Mouse (Mus musculus): ENCODE results near the gene Gabra2. TPM values are rescaled to one million over a fixed set of nuclear protein-coding genes. Genes with fewer than 3 reads are reported as not detected.

Gene Gabra2
- not detected for polyA plus RNA-seq (2017; shearing (Covaris generic))

DNA sequence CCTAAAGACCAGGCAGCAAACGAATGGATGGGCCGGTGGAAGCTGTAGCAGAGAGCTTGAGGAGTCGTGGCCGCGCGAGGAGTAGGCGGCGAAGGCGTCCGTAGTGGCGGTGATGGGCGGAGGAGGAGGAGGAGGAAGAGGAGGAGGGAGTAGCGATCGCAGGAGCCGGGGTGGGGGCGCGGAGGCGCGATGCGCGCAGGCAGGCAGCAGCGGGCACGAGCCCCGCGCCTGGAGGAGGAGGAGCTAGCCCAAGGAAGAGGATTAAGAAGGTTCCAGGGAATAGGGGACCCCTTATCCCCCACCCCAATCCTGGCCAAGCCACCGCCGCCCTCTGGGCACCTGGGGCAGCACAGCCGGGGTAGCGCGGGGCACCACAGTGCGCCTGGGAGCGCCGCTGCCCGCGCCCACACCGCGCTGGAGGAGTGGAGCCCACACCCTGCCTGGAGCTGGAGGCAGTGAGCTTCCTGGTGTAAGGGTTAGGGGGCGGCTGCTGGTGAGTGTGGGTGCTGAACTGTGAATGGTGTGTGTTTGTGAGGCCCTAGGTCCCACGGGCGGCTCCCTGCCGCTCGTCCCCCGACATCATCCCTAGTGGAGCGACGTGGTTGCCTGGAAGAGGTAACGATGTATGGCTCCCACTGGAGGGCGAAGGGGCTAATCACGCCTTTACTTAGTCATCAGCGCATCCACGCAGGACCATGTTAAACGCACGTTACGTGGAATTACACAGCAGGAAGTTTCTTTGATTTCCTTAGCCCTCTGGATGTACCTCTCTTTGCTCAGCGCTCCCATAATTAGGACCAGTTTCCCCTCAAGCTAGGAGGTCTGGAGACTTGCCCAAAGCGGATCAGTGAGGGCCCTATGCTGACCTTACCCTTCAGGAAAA is at the start of gene Gabra2:
TSS of gene Gabra2 (minus strand) at position 125 of the 883 bp plus-strand sequence.

